Mouse (Mus musculus) liver, embryonic 12.5 days (tissue): ENCODE results near the gene Hoxc13. TPM values are rescaled to one million over a fixed set of nuclear protein-coding genes. Genes with fewer than 3 reads are reported as not detected.

Experiments
- microRNA-seq: library from miRNA; unstranded; fragments of <30 nt; microRNA quantifications from one replicate; pipeline ENCODE4, GENCODE M21; 2017
- polyA plus RNA-seq: library from polyadenylated mRNA; unstranded; fragments of >200 nt; fragmentation: Nextera tagmentation; extraction: Ambion mirVana; gene quantifications from 2 replicates; pipeline ENCODE4 v1.2.1, GENCODE M21; 2016

Hoxc13 gene
- polyA plus RNA-seq, 1 experiment from 2014 or later, result not detected

Small RNA genes lying within 50 kb of the gene (microRNA-seq; reads per million reads assigned to microRNA genes)
- gene Mir196a-2, result 36.9 reads per million, percentile 39 among the genes with 10 or more reads in this experiment

Other genes with a start within 250 kb of the Hoxc13 start
- 39.6 and 42.2 TPM in 2 replicates for gene Atp5g2, start 248.8 kb upstream of the Hoxc13 start, polyA plus RNA-seq
- gene Calcoco1, start 198.9 kb upstream of the Hoxc13 start, polyA plus RNA-seq, result 8.7 and 10.3 TPM in 2 replicates
- not detected in 2 replicates for gene Hoxc12, start 15.7 kb downstream of the Hoxc13 start, polyA plus RNA-seq
- not detected in 2 replicates for gene Hoxc11, start 33.3 kb downstream of the Hoxc13 start, polyA plus RNA-seq
- not detected in 2 replicates for gene Hoxc10, start 45.7 kb downstream of the Hoxc13 start, polyA plus RNA-seq
- gene Hoxc5, start 46.3 kb downstream of the Hoxc13 start, polyA plus RNA-seq, result 0.92 and 1.2 TPM in 2 replicates
- gene Hoxc9, start 55.3 kb downstream of the Hoxc13 start, polyA plus RNA-seq, result 0.07 TPM in 1 of 2 replicates, not detected in the other
- 0.08 and 0.22 TPM in 2 replicates for gene Hoxc8, start 69.5 kb downstream of the Hoxc13 start, polyA plus RNA-seq
- 0.17 and 0.19 TPM in 2 replicates for gene Hoxc6, start 77.2 kb downstream of the Hoxc13 start, polyA plus RNA-seq
- gene Hoxc4, start 97.8 kb downstream of the Hoxc13 start, polyA plus RNA-seq, result 1.3 and 1.9 TPM in 2 replicates
- 6.7 and 7.8 TPM in 2 replicates for gene Smug1, start 246.0 kb downstream of the Hoxc13 start, polyA plus RNA-seq